Mouse (Mus musculus) lung, embryonic 15.5 days (tissue): ENCODE measurements at regions not wholly inside any gene's neighbourhood (a gene's known extent, or its start where the extent isn't known, plus 50 kb on each side); places are given as distances from the start of the nearest gene placed in this dataset.
A peak's percentile ranks its signal among the peaks of the same experiment; 100 is the strongest.

Source experiments
- ATAC-seq: fragments of 200-750 bp; cut with Nextera tagmentation; 2 replicates; pipeline ENCODE4 v1.8.0; 2017; ENCODE audit warnings: moderate number of reproducible peaks, borderline replicate concordance; ENCODE audit not compliant: low FRiP score, low TSS enrichment; ENCODE audit errors: extremely low read depth
- H3K27ac ChIP-seq: fragments of 300-500 bp; sonication (generic); 2 replicates; pipeline ENCODE4 v1.5.1; 2015; ENCODE audit warnings: moderate library complexity, mild to moderate bottlenecking, inconsistent platforms
- H3K27me3 ChIP-seq: fragments of 300-500 bp; sonication (generic); 2 replicates; pipeline ENCODE4 v1.6.1; 2015; ENCODE audit warnings: inconsistent platforms
- H3K36me3 ChIP-seq: fragments of 300-500 bp; sonication (generic); 2 replicates; pipeline ENCODE4 v1.6.1; 2015; ENCODE audit warnings: inconsistent platforms
- H3K4me1 ChIP-seq: fragments of 300-500 bp; sonication (generic); 2 replicates; pipeline ENCODE4 v1.6.1; 2015; ENCODE audit warnings: inconsistent platforms
- H3K4me2 ChIP-seq: fragments of 300-500 bp; sonication (generic); 2 replicates; pipeline ENCODE4 v1.6.1; 2015; ENCODE audit warnings: inconsistent platforms, mild to moderate bottlenecking, moderate library complexity
- H3K4me3 ChIP-seq: fragments of 300-500 bp; sonication (generic); 2 replicates; pipeline ENCODE4 v1.5.1; 2015; ENCODE audit warnings: mild to moderate bottlenecking, inconsistent platforms
- H3K9ac ChIP-seq: fragments of 300-500 bp; sonication (generic); 2 replicates; pipeline ENCODE4 v1.6.1; 2015; ENCODE audit warnings: inconsistent platforms
- H3K9me3 ChIP-seq: fragments of 300-500 bp; sonication (generic); 2 replicates; pipeline ENCODE4 v1.6.1; 2016; ENCODE audit warnings: inconsistent platforms
- WGBS: fragments of 180-500 bp; shearing (Covaris S2); methylation state at CpG from one replicate; pipeline ENCODE4 v1.1.7; 2015; 5-methylcytosine and 5-hydroxymethylcytosine counted together

DNA sequence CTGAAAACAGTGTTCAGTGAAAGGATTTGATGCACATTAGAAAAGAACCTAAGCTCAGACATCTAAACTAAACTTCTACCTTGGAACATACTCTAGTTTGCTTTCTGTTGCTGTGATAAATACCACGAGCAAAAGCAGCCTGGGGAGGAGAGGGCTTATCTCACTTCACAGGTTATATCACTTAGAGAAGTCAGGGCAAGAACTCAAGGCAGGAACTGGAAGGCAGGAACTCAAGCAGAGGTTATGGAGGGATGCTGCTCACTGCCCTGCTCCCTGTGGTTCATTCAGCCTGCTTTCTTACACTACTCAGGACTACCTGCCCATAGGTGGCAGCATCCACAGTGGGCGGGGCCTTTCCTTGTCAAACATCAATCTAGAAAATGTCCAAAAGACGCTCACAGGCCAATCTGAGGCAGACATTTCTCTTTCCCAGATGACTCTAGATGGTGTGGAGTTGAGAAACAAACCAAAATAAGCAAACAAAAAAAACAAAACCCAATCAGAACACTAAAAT, 101.5 kb downstream of the Hes1 start:
- peaks cover 6% of the 10 kb centered on the region; the same call in 1 of the 2 replicates for H3K4me1 ChIP-seq
- no peak for ATAC-seq
- no peaks in the 10 kb centered on the region for H3K27me3 ChIP-seq
- no peak overlapping the region for H3K4me2 ChIP-seq
- no peaks in the 10 kb centered on the region for H3K9me3 ChIP-seq
- H3K36me3 ChIP-seq = no peaks in the 10 kb centered on the region
- no peak overlapping the region for H3K9ac ChIP-seq
- no peak overlapping the region for H3K27ac ChIP-seq
- no peak overlapping the region for H3K4me3 ChIP-seq
- 64% methylated on average over 3 of the region's 3 CpGs for WGBS

DNA sequence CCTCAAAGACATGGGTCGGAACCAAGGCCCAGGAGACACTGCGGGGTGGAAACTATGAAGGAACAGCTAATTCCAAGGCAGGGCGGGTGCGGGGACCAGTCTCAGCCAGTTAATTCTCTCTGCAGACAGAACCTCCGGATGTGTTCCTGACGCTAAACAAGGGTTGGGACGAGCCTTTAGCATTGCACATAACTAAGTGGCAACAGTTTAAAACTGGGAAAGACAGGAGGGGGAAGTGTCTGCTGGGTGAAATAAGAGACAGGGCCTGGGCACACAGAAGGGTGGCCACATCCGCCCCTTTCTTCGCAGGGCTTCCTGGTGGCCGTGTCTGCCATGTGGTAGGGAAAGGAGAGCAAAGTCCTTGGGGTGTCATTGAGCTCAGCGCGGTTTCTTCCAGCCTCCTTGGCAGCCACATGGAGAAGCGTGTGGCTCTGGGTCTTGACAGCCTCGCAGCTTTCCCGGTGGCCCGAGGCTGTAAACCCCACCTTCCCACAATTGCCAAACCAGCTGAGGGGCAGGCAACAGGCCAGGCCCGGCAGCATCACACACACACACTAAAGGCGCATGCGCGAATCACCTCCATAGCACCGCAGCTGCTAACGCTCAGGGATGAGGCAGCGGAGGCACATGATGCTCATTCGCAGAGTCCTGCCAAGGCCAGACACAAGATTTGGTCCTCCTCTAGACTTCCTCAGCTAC, 95.8 kb downstream of the Cpn2 start:
- H3K4me3 ChIP-seq = no peak overlapping the region
- 45% methylated on average over 24 of the region's 24 CpGs for WGBS
- ATAC-seq = peak; percentile 73
- H3K9me3 ChIP-seq = no peaks in the 10 kb centered on the region
- H3K9ac ChIP-seq = no peak overlapping the region
- H3K27me3 ChIP-seq = no peaks in the 10 kb centered on the region
- peaks cover 36% of the 10 kb centered on the region for H3K4me1 ChIP-seq
- no peaks in the 10 kb centered on the region for H3K36me3 ChIP-seq
- H3K27ac ChIP-seq = peak overlapping the region; percentile 82
- peak overlapping the region; percentile 17 for H3K4me2 ChIP-seq

DNA sequence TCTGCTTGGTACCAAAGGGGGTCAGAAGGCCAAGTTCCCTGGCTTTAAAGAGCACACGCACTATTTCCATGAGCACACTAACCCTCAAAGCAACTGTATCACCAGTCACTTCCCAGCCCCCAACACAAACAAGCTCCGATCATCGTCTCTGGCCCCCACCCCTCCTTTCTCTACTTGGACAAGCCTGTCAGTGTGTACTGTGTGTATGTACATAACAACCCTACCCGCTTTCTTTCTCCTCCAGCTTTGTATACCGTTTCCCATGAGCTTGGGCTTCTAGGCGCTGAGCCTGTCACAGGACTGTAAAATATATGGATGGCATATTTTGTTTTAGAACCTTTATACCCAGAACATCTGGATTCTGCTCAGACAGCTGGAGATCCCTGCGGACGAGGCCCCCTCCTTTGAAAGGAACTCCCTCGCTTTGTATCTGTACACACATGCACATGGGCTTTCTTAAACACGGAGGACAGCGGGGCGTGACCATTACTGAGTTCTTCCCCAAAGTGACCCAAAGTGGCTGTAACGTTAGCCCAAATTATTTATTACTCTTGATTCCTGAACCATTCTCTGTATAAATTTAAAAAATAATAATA, 95.1 kb downstream of the Cpn2 start:
- ATAC-seq = peak; percentile 29; the same call in 1 of the 2 replicates
- H3K4me1 ChIP-seq = peaks cover 36% of the 10 kb centered on the region
- whole genome bisulfite sequencing = 35% methylated on average over 13 of the region's 13 CpGs
- H3K4me2 ChIP-seq = peak overlapping the region; percentile 17; the same call in 1 of the 2 replicates
- no peaks in the 10 kb centered on the region for H3K36me3 ChIP-seq
- no peaks in the 10 kb centered on the region for H3K9me3 ChIP-seq
- H3K9ac ChIP-seq = no peak overlapping the region
- no peak overlapping the region for H3K4me3 ChIP-seq
- H3K27ac ChIP-seq = peak overlapping the region; percentile 82
- no peaks in the 10 kb centered on the region for H3K27me3 ChIP-seq

DNA sequence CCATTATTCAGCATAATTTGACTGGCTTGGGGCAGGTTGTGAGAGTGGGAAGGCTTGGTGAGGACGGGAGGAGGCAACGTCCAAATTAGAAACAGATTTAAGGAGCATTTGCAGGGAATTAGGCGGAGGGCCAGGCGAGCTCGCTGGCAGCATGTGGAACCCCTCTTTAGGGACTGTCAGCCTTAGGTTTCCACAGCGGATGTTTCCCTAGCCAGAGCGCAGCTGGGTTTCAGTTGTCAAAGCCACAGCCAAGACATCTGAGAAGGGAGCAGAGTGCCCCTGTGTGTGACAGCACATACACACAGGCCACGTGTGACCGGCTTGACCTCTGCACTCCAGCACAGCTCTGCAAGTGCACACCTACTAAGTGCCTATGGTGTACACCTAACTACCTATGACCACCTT, 94.5 kb downstream of the Cpn2 start:
- ATAC-seq = peak; percentile 67; the same call in 1 of the 2 replicates
- Histone ChIP-seq H3K4me2 (peak overlapping the region; percentile 17; the same call in 1 of the 2 replicates), H3K9me3 (no peaks in the 10 kb centered on the region), H3K9ac (no peak overlapping the region), H3K4me1 (peaks cover 36% of the 10 kb centered on the region), H3K36me3 (no peaks in the 10 kb centered on the region), H3K27me3 (no peaks in the 10 kb centered on the region), H3K4me3 (no peak overlapping the region), H3K27ac (peak overlapping the region; percentile 82)
- 15% methylated on average over 9 of the region's 9 CpGs for WGBS

DNA sequence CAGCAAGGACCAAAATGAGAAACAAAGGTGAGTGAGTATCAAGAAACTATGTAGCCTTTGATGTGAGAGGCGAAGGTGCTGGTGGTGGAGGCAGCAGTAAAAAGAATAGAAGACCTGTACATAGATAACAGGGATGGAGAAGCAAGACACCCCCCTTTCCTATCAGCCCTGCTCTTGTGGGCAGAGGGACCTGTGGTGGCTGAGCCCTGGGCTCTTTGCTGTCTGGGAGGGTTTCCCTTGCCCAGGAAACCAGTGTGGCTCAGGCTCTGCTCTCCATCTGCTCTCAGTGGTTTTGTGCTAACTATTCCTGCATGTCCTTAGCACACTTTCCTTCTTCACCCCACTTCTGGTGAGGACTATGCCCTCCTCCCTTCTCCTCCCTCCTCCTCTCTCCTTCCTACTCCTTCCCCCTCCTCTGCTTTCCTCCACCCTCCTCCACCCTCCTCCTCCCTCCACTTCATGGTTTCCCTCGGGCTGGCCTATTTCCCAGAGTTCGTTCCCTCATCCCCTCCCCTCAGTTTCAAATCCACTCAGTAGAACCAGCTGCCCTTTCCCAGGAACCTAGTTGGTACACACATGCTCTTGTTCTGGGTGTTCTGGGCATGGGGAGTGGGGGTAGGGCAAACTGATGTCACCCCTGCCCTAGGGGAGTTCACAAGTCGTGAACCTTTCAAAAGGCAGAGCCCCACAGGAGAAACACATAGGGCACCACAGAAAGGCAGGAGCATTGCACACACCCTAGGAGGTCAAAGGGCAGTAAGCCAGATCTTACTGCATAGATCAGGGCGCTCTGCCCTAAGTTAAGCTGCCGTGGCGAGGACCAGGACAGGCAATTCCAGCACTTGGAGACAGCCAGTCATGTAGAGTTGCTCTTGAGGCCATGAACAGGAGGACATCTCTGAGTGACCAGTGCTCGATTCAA, 93.1 kb downstream of the Cpn2 start:
- Histone ChIP-seq H3K9me3 (no peaks in the 10 kb centered on the region), H3K4me2 (no peak overlapping the region), H3K36me3 (no peaks in the 10 kb centered on the region), H3K4me1 (peaks cover 36% of the 10 kb centered on the region), H3K4me3 (no peak overlapping the region), H3K27ac (peak overlapping the region; percentile 60), H3K9ac (no peak overlapping the region), H3K27me3 (no peaks in the 10 kb centered on the region)
- ATAC-seq = peak; percentile 45
- 51% methylated on average over 8 of the region's 8 CpGs for WGBS

DNA sequence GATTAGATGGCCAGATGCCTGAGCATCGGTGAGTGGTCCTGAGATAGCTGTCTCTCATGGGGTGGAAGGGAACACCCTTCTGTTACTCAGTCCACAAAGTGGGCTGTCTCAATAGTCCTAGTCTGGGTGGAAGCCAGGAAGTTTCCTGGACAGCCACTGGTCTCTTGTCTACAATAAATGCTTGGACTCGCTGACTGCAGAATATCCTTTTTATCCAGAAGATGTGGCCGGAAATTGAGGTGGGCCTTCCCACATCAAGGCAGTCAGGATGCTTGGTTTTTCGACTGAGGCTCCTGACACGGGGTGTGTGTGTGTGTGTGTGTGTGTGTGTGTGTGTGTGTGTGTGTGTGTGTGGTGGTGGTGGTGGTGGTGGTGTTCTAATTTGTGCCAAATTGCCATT, 91.0 kb downstream of the Cpn2 start:
- no peak overlapping the region for H3K9ac ChIP-seq
- H3K4me1 ChIP-seq = peaks cover 33% of the 10 kb centered on the region
- no peaks in the 10 kb centered on the region for H3K27me3 ChIP-seq
- no peak overlapping the region for H3K4me3 ChIP-seq
- no peak overlapping the region for H3K27ac ChIP-seq
- ATAC-seq = no peak
- no peaks in the 10 kb centered on the region for H3K36me3 ChIP-seq
- no peak overlapping the region for H3K4me2 ChIP-seq
- H3K9me3 ChIP-seq = no peaks in the 10 kb centered on the region
- WGBS = 73% methylated on average over 5 of the region's 5 CpGs

DNA sequence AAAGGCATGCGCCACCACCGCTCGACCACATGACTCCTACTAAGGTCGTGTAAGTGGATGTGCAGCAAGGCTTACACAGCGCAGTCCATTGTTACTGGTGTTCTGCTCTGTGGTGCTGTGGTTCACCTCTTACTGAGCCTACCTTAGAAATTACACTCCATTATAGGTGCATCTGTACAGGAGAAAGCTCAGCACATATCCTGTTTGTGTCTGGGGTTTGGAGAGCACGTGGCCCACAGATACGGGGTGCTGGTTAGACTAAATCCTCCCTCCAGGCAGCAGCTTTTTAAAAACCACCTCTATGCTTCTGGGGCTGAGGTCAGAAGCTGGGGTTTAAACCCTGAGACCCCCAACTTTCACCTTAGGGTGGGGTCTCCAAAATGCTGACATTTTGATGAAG, 89.5 kb downstream of the Cpn2 start:
- Histone ChIP-seq H3K4me3 (no peak overlapping the region), H3K27ac (no peak overlapping the region), H3K9ac (no peak overlapping the region), H3K36me3 (no peaks in the 10 kb centered on the region), H3K9me3 (no peaks in the 10 kb centered on the region), H3K27me3 (no peaks in the 10 kb centered on the region), H3K4me2 (no peak overlapping the region), H3K4me1 (peaks cover 19% of the 10 kb centered on the region)
- no peak for ATAC-seq
- 90% methylated on average over 7 of the region's 7 CpGs for WGBS

DNA sequence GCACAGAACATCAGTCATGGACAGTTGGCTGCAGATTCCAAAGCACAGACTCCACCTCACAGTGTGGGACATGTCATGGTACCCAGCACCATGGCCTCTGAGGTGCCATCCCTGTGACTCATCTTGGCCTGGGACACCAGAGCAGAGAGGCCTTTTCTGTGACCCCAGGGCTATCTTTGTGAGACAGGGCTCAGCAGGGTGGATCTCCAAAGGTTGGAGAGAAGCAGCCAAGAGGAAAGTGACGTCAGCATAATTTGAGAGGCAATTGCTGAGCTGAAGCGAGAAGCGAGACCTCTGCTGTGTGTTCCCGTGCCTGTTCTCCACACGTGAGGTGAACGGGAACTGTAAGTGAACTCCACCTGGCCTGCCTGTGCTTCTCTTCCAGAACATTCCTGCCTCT, 88.7 kb downstream of the Cpn2 start:
- H3K4me1 ChIP-seq = peaks cover 11% of the 10 kb centered on the region
- no peaks in the 10 kb centered on the region for H3K9me3 ChIP-seq
- no peak overlapping the region for H3K9ac ChIP-seq
- no peak for ATAC-seq
- no peak overlapping the region for H3K27ac ChIP-seq
- no peak overlapping the region for H3K4me3 ChIP-seq
- H3K36me3 ChIP-seq = no peaks in the 10 kb centered on the region
- no peak overlapping the region for H3K4me2 ChIP-seq
- H3K27me3 ChIP-seq = no peaks in the 10 kb centered on the region
- WGBS = 66% methylated on average over 6 of the region's 6 CpGs

DNA sequence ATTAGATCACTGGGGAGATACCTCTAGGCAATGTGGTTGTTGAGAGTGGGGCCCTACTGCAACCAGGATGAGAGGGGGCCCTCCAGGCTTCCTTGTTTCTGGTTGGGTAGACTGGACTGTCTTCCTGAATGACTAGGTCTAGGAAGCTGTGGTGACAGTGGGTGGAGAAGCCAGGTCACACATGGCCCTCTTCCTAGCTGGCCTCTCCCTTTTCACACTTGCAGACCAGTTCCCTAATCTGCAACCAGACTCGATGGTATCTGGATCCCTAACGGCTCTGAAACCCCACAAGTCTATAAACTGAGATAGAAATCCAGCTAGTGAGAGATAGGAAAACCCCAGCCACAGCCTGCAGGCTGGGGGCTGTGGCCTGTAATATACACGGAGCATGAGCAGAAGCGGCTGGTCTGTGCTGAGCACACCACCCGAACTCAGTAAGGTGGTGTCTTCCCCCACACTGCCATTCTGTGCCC, 87.8 kb downstream of the Cpn2 start:
- no peaks in the 10 kb centered on the region for H3K9me3 ChIP-seq
- H3K4me2 ChIP-seq = no peak overlapping the region
- H3K9ac ChIP-seq = no peak overlapping the region
- peaks cover 11% of the 10 kb centered on the region for H3K4me1 ChIP-seq
- no peak for ATAC-seq
- H3K36me3 ChIP-seq = no peaks in the 10 kb centered on the region
- WGBS = 74% methylated on average over 5 of the region's 5 CpGs
- no peak overlapping the region for H3K27ac ChIP-seq
- no peaks in the 10 kb centered on the region for H3K27me3 ChIP-seq
- H3K4me3 ChIP-seq = no peak overlapping the region

DNA sequence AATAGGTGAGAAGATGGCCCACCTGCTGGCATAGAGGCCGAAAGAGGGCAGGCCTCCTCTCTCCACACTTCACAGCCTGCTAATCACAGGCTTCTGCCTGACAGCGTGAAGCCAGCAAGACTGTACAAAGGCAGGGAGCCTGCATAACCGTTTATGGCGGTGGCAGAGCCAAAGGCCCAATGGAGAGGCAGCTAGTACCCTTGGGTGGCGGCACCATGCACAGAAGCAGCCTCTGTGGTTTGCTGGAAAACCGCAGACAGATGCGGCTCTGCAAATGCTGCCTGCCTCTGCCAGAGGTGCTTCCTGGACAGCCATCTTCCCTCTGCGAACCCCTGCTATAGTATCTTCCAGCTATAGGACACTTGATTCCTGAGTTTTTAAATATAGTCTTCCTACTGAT, 86.2 kb downstream of the Cpn2 start:
- no peak overlapping the region for H3K4me2 ChIP-seq
- no peaks in the 10 kb centered on the region for H3K36me3 ChIP-seq
- no peaks in the 10 kb centered on the region for H3K27me3 ChIP-seq
- 81% methylated on average over 8 of the region's 8 CpGs for WGBS
- no peak overlapping the region for H3K9ac ChIP-seq
- H3K9me3 ChIP-seq = no peaks in the 10 kb centered on the region
- no peak overlapping the region for H3K27ac ChIP-seq
- H3K4me1 ChIP-seq = peaks cover 25% of the 10 kb centered on the region
- H3K4me3 ChIP-seq = no peak overlapping the region
- no peak for ATAC-seq

DNA sequence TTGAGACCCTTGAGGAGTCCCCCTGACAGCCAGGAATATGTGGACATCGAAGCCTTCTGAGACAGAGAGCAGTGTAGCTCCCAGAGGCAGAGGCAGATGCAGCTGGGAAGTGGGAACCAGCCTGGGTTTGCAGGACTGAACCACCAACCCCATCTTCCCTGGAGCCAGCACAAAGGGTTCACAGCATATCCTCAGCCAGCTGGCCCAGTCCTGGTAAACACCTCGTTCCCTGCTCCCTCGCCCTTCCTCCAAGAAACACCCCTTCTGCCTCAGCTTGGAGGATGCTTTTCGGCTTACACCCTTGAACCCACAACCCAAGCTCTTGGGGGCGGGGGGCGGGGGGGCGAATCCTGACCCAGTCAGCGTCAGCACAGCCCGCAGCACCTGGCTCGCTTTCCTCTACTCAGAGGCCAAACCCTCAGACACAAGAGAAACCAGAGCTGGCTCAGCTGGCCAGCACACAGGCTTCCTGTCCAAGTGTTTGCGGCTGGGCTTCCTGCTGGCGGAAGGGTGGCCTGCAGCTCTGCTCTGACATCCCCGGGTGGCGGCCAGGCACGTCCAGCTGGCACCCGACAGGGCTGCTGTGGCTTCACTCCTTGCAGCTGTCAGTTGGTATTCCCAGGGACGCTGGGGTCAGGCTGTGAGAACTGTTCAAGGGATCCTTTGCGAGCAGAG, 82.6 kb downstream of the Cpn2 start:
- no peaks in the 10 kb centered on the region for H3K9me3 ChIP-seq
- WGBS = 5% methylated on average over 18 of the region's 18 CpGs
- peak overlapping the region; percentile 36; the same call in 1 of the 2 replicates for H3K4me2 ChIP-seq
- ATAC-seq = peak; percentile 86
- no peak overlapping the region for H3K9ac ChIP-seq
- no peaks in the 10 kb centered on the region for H3K27me3 ChIP-seq
- H3K27ac ChIP-seq = peak overlapping the region; percentile 86
- peaks cover 59% of the 10 kb centered on the region for H3K4me1 ChIP-seq
- no peaks in the 10 kb centered on the region for H3K36me3 ChIP-seq
- no peak overlapping the region for H3K4me3 ChIP-seq
